Mouse (Mus musculus) right cerebral cortex, postnatal 14 days (tissue): ENCODE measurements around the gene Cela3b.
"Not testable (repeated sequence)": the region's sequence is repeated elsewhere in the genome, so short reads cannot be mapped to it uniquely, and the experiment has no call there.

Experiments used
- DNase-seq: peaks from one replicate; pipeline ENCODE4 v3.0.0; 2022

Gene Cela3b

GRCm38 (mm10) chr4:137461217-137461616 lies 30.9 kb upstream of the Cela3b start:
- DNase-seq, result no peak

GRCm38 (mm10) chr4:137460676-137461075 lies 30.3 kb upstream of the Cela3b start:
- DNase-seq, result no peak

- DNase-seq, result no peak
These were observed 28.5 kb upstream of the Cela3b start for GRCm38 (mm10) chr4:137458861-137459260.

GRCm38 (mm10) chr4:137458310-137458709 lies 28.0 kb upstream of the Cela3b start:
- no peak for DNase-seq

GRCm38 (mm10) chr4:137457292-137457691 lies 27.0 kb upstream of the Cela3b start:
- DNase-seq, result no peak

GRCm38 (mm10) chr4:137456581-137456980 lies 26.2 kb upstream of the Cela3b start:
- no peak for DNase-seq

- DNase-seq, result no peak
These were observed 24.2 kb upstream of the Cela3b start for GRCm38 (mm10) chr4:137454582-137454981.

GRCm38 (mm10) chr4:137453234-137453767 lies 23.0 kb upstream of the Cela3b start, which contains the start of gene 1700013G24Rik:
Gene 1700013G24Rik (plus strand): TSS chr4:137453284.
- no peak for DNase-seq

- no peak for DNase-seq
These were observed 21.9 kb upstream of the Cela3b start for GRCm38 (mm10) chr4:137452190-137452589.

- no peak for DNase-seq
These were observed 19.4 kb upstream of the Cela3b start for GRCm38 (mm10) chr4:137449715-137450114.

- no peak for DNase-seq
These were observed 18.8 kb upstream of the Cela3b start for GRCm38 (mm10) chr4:137449132-137449531.

- no peak for DNase-seq
These were observed 18.3 kb upstream of the Cela3b start for GRCm38 (mm10) chr4:137448641-137449040.

- DNase-seq, result peak; percentile 21
These were observed 17.9 kb upstream of the Cela3b start for GRCm38 (mm10) chr4:137448197-137448596.

GRCm38 (mm10) chr4:137447363-137448196 lies 17.2 kb upstream of the Cela3b start:
- DNase-seq, result no peak

GRCm38 (mm10) chr4:137445881-137446280 lies 15.5 kb upstream of the Cela3b start:
- DNase-seq, result no peak

- DNase-seq, result peak; percentile 78
These were observed 13.3 kb upstream of the Cela3b start for GRCm38 (mm10) chr4:137443625-137444024.

GRCm38 (mm10) chr4:137441332-137441731 lies 11.0 kb upstream of the Cela3b start:
- no peak for DNase-seq

GRCm38 (mm10) chr4:137438842-137439241 lies 8.5 kb upstream of the Cela3b start:
- DNase-seq, result no peak

GRCm38 (mm10) chr4:137436979-137437669 lies 6.8 kb upstream of the Cela3b start:
- no peak for DNase-seq

- not testable (repeated sequence) for DNase-seq
These were observed 2.6 kb upstream of the Cela3b start for GRCm38 (mm10) chr4:137432700-137433550.

GRCm38 (mm10) chr4:137417712-137418564 lies 12.4 kb downstream of the Cela3b start:
- DNase-seq, result no peak

GRCm38 (mm10) chr4:137414936-137415335 lies 15.4 kb downstream of the Cela3b start:
- DNase-seq, result no peak
